Mouse (Mus musculus) liver, embryonic 15.5 days (tissue): Measurements from ENCODE around the gene Slc2a12. TPM values are rescaled to one million over a fixed set of nuclear protein-coding genes. Genes with fewer than 3 reads are reported as not detected.

Experiments used
- ATAC-seq: fragments of 200-750 bp; cut with Nextera tagmentation; 2 replicates; pipeline ENCODE4 v1.8.0; 2017; ENCODE audit warnings: moderate number of reproducible peaks, mild to moderate bottlenecking, moderate library complexity; ENCODE audit not compliant: insufficient read depth
- H3K27ac ChIP-seq: fragments of 300-500 bp; sonication (generic); replicated peaks from 2 replicates; pipeline ENCODE4 v1.5.1; 2015; ENCODE audit warnings: mild to moderate bottlenecking, inconsistent platforms
- H3K27me3 ChIP-seq: fragments of 300-500 bp; sonication (generic); 2 replicates; pipeline ENCODE4 v1.6.1; 2015; ENCODE audit warnings: mild to moderate bottlenecking, inconsistent platforms
- H3K36me3 ChIP-seq: fragments of 300-500 bp; sonication (generic); replicated peaks from 2 replicates; pipeline ENCODE4 v1.6.1; 2015; ENCODE audit warnings: moderate library complexity, mild to moderate bottlenecking, inconsistent platforms
- H3K4me1 ChIP-seq: fragments of 300-500 bp; sonication (generic); replicated peaks from 2 replicates; pipeline ENCODE4 v1.6.1; 2015; ENCODE audit warnings: inconsistent platforms
- H3K4me2 ChIP-seq: fragments of 300-500 bp; sonication (generic); 2 replicates; pipeline ENCODE4 v1.6.1; 2015; ENCODE audit warnings: moderate library complexity, mild to moderate bottlenecking, inconsistent platforms
- H3K4me3 ChIP-seq: fragments of 300-500 bp; sonication (generic); replicated peaks from 2 replicates; pipeline ENCODE4 v1.5.1; 2015; ENCODE audit warnings: mild to moderate bottlenecking, inconsistent platforms
- H3K9ac ChIP-seq: fragments of 300-500 bp; sonication (generic); 2 replicates; pipeline ENCODE4 v1.6.1; 2015; ENCODE audit warnings: moderate library complexity, mild to moderate bottlenecking, inconsistent platforms
- H3K9me3 ChIP-seq: fragments of 300-500 bp; sonication (generic); replicated peaks from 2 replicates; pipeline ENCODE4 v1.6.1; 2016; ENCODE audit warnings: inconsistent platforms
- WGBS: fragments of 180-500 bp; shearing (Covaris S2); methylation state at CpG from one replicate; pipeline ENCODE4 v1.1.7; 2015; ENCODE audit warnings: mixed read lengths; ENCODE audit not compliant: insufficient replicate concordance; 5-methylcytosine and 5-hydroxymethylcytosine counted together
- polyA plus RNA-seq: library from polyadenylated mRNA; unstranded; fragments of >200 nt; fragmentation: Nextera tagmentation; extraction: Ambion mirVana; gene quantifications from 2 replicates; pipeline ENCODE4 v1.2.1, GENCODE M21; 2015

The Slc2a12 gene
- polyA plus RNA-seq, 1 experiment from 2014 or later = 0.05 TPM

DNA sequence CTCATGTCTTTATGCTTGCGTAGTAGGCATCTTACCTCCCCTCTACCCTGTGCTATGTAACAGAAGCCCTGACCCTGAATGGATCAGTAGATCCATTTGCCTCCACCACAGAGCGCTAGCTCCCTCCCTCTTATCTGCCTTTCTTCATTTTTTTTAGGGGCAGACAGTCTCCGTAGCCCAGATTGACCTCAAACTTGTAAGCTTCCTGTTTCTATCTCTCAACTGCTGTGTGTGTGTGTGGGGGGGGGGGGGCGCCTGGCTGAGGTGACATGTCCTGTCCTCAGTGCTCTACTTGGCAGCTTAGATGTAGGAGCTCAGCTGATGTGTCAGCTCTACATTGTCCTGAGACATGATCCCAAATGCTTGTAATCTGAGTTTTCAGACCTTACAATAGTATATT, 13.7 kb upstream of the Slc2a12 start:
- H3K4me3 ChIP-seq = no peak overlapping the region
- ATAC-seq = no peak
- no peak overlapping the region for H3K4me2 ChIP-seq
- no peaks in the 10 kb centered on the region for H3K9me3 ChIP-seq
- H3K27me3 ChIP-seq = no peaks in the 10 kb centered on the region
- H3K4me1 ChIP-seq = no peaks in the 10 kb centered on the region
- no peak overlapping the region for H3K27ac ChIP-seq
- no peaks in the 10 kb centered on the region for H3K36me3 ChIP-seq
- 32% methylated on average over 4 of the region's 4 CpGs for WGBS
- H3K9ac ChIP-seq = no peak overlapping the region

DNA sequence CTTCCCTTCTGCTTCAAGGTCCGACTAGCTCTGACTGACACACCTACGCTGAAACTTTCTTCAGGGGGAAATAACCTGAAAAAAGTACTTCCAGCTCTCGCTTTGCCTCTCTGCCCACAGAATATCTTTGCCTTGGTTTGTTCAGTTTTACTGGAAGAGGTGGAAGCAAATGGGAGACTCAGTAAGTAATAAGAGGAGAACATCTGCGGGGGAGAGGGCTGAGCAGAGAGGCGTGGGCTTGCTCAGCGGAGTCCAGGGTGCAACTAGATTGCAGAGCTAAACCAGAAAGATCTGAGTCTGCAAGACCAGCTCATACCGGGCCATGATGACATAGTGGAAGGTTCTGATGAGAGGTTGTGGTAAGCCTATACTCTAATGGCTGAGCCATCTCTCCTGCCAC, 13.3 kb upstream of the Slc2a12 start:
- H3K4me2 ChIP-seq = no peak overlapping the region
- H3K4me1 ChIP-seq = no peaks in the 10 kb centered on the region
- no peaks in the 10 kb centered on the region for H3K9me3 ChIP-seq
- no peak overlapping the region for H3K9ac ChIP-seq
- H3K27ac ChIP-seq = no peak overlapping the region
- H3K36me3 ChIP-seq = no peaks in the 10 kb centered on the region
- ATAC-seq = no peak
- no peaks in the 10 kb centered on the region for H3K27me3 ChIP-seq
- H3K4me3 ChIP-seq = no peak overlapping the region
- WGBS = 47% methylated on average over 7 of the region's 7 CpGs

DNA sequence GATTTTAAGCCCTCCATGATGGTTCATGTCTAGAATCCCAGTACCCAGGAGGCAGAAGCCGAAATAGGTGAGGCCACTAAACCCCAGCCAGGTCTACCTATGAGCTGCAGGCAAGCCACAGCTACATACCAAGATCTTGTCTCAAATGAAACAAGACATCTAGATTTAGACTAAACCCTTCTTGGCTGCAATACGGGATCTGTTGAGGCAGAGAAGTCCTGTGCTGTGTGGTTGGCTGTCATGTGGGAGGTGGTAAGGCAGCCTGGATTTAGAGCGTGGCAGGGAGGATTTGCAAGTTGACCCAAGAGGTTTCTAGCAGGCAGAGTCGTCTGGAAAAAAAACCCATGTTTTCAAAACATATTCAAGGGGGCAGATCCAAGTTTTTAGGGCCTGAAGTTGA, 12.9 kb upstream of the Slc2a12 start:
- WGBS = 51% methylated on average over 4 of the region's 4 CpGs
- H3K4me2 ChIP-seq = no peak overlapping the region
- no peak overlapping the region for H3K4me3 ChIP-seq
- no peaks in the 10 kb centered on the region for H3K4me1 ChIP-seq
- no peaks in the 10 kb centered on the region for H3K27me3 ChIP-seq
- H3K9me3 ChIP-seq = no peaks in the 10 kb centered on the region
- H3K9ac ChIP-seq = no peak overlapping the region
- H3K36me3 ChIP-seq = no peaks in the 10 kb centered on the region
- no peak for ATAC-seq
- no peak overlapping the region for H3K27ac ChIP-seq

DNA sequence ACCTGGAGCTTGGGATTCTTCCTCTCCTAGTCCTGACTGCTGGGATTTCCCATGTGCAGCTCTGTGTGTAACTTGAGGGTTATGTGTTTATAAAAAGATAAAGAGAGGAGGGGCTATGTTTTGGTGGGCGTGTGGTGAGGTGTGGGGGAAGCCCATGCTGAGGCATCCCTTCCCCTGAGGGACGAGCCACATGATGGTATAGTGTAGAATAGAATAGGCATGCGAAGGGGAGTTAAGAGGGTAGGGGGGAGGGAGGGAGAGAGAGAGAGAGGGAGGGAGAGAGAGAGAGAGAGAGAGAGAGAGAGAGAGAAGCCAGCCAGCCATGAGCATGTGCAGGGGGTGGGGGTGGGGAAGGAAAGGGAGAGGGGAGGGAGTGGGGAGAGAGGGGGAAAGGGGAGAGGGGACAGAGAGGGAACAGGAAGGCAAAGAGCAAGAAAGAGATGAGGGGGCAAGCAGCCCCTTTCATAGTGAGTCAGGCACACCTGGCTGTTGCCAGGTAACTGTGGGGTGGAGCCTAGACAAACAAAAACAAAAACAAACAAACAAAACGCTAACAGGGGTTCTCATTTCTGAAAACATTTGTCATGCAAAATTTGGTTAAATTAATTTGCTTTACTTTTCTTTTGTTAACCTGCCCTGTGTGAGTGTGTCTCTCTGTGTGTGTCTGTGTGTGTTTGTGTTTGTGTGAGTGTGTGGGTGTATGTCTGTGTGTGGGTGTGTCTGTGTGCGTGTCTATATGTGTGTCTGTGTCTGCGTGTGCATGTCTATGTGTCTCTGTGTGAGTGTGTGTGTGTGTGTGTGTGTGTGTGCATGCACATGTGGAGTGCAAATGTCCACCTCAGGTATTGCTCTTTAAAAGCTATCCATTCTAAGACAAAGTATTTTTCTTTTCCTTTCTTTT, 11.2 kb upstream of the Slc2a12 start:
- Histone ChIP-seq H3K4me2 (no peak overlapping the region), H3K4me1 (no peaks in the 10 kb centered on the region), H3K4me3 (no peak overlapping the region), H3K9me3 (no peaks in the 10 kb centered on the region), H3K27me3 (no peaks in the 10 kb centered on the region), H3K9ac (no peak overlapping the region), H3K36me3 (no peaks in the 10 kb centered on the region), H3K27ac (no peak overlapping the region)
- ATAC-seq = no peak
- 40% methylated on average over 6 of the region's 6 CpGs for whole genome bisulfite sequencing

DNA sequence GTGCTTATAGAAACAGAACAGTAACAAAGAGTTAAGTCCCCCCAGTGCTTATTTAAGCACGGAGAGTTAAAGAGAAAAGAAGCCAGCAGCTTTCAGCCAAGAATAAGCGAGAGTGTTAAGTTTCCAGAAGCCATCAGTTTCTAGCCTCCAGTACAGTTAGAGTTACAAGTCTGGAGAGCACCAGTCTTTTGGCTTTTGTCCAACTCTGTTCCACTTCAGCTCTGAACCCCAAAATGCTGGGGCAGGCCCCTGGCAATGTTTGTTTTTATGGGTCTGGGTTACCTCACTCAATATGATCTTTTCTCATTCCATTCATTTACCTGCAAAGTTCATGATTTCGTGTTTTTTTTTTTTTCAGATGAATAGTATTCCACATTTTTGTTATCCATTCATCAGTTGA, 7.6 kb upstream of the Slc2a12 start:
- no peak for ATAC-seq
- Histone ChIP-seq H3K9ac (no peak overlapping the region), H3K36me3 (no peaks in the 10 kb centered on the region), H3K27me3 (no peaks in the 10 kb centered on the region), H3K4me2 (no peak overlapping the region), H3K27ac (no peak overlapping the region), H3K9me3 (no peaks in the 10 kb centered on the region), H3K4me3 (no peak overlapping the region), H3K4me1 (no peaks in the 10 kb centered on the region)
- 51% methylated on average over 3 of the region's 3 CpGs for WGBS

DNA sequence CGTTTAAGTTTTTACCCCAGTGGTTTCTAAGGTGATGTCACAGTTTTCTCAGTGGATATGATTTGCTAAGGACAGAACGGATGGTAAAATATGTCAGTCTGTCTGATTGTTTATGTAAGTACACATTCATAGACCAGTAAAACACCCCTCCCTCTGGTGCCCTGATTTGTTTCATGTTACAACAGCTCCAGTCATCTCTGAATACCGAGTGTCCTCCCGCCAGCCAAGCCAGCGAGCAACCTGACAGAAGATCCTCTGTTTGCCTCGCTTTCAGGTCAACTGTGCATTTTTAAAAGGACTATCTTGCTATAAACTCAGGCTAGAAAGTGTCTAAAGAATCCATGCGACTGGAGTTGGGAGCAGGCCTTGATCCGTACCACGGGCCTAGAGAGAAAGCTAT, 640 bp upstream of the Slc2a12 start:
- no peaks in the 10 kb centered on the region for H3K36me3 ChIP-seq
- no peak overlapping the region for H3K9ac ChIP-seq
- ATAC-seq = no peak
- no peaks in the 10 kb centered on the region for H3K27me3 ChIP-seq
- no peaks in the 10 kb centered on the region for H3K9me3 ChIP-seq
- no peak overlapping the region for H3K4me2 ChIP-seq
- H3K27ac ChIP-seq = no peak overlapping the region
- no peaks in the 10 kb centered on the region for H3K4me1 ChIP-seq
- no peak overlapping the region for H3K4me3 ChIP-seq
- WGBS = 68% methylated on average over 9 of the region's 9 CpGs

DNA sequence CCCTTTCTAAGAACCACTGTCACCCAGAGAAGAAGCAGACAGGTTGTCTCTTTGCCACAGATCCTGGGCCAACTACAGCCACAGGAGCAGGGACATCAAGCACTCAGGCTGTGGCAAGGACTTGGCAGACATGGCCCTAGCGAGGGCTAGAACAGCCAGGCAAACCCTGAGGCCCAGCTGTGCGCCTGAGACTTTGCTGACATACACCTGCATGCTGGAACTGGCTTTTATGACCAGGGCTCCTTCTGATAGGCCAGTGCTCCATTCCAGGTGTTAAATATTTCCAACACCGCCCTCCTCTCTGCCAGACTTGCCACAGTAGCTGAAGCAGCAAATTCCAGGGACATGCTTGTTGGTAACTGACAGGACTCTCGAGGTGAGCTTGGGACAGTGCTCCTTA, 3.9 kb downstream of the Slc2a12 start:
- no peaks in the 10 kb centered on the region for H3K36me3 ChIP-seq
- WGBS = 62% methylated on average over 4 of the region's 4 CpGs
- no peak overlapping the region for H3K4me2 ChIP-seq

DNA sequence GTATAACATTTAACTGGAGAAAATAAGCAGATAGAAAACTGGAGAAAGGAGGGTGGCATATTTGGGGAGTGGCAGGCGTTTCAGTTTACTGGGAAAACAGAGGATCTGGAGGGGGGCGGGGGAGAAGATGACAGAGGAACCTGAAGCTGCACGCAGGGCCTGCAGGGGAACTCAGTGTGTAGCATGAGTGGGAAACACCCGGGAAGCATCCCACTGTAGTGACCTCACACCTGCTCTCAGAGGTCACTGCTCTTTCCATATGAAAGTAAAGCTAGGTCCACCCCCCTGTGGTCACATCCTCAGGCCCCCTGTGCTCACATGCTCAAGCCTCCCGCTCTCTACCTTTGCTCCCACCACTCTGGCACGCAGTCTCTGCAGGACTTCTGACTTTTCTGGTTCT, 9.0 kb downstream of the Slc2a12 start:
- WGBS = 46% methylated on average over 6 of the region's 6 CpGs
- no peak overlapping the region for H3K4me3 ChIP-seq
- H3K4me2 ChIP-seq = no peak overlapping the region
- no peak overlapping the region for H3K27ac ChIP-seq
- no peaks in the 10 kb centered on the region for H3K4me1 ChIP-seq
- ATAC-seq = no peak
- H3K9me3 ChIP-seq = no peaks in the 10 kb centered on the region
- no peaks in the 10 kb centered on the region for H3K36me3 ChIP-seq
- no peak overlapping the region for H3K9ac ChIP-seq
- H3K27me3 ChIP-seq = no peaks in the 10 kb centered on the region

More for the DNA sequence above, 3.9 kb downstream of the Slc2a12 start:
- Histone ChIP-seq H3K4me1 (no peaks in the 10 kb centered on the region), H3K9me3 (no peaks in the 10 kb centered on the region), H3K9ac (no peak overlapping the region), H3K27ac (no peak overlapping the region), H3K4me3 (no peak overlapping the region), H3K27me3 (no peaks in the 10 kb centered on the region)
- no peak for ATAC-seq

DNA sequence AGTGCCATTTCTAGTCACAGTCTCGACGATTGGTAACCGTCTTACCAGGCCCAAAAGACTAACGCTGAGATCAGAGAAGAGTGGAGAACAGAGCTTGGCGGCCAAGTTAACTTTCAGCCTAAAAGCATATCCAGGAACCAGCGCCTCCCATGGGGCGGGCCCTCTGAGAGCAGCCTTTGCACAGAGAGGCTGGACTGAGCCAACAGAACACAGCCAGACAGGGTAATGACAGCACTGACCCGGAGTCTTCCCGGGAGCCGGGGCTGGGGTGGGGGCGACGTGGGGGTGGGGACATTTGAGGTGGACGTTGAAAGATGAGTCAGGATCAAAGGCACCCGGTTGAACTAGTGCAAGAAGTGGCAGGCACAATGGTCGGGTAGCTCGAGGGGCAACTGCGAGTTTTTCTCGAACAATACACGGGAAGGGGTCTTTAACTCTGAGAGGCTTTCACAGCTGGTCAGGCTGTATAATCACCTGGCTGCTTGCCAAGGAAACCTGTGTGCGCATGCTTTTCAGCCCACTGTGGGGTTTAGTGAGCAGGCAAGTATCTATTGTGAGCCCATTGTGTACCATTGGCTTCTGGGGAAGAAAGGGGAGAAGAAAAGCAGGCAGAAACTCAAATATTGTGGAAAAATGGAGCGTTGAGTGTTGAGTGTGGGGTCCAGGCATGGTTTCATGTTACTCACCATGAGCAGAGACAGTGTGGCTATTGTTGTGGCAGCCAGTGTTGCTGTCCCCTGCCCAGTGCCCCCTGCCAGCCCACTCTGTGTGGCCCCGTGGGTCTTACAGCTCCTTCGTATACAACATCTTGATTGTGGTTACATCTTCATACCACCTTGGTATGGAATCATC, 13.9 kb downstream of the Slc2a12 start:
- H3K27ac ChIP-seq = no peak overlapping the region
- WGBS = 61% methylated on average over 23 of the region's 23 CpGs

DNA sequence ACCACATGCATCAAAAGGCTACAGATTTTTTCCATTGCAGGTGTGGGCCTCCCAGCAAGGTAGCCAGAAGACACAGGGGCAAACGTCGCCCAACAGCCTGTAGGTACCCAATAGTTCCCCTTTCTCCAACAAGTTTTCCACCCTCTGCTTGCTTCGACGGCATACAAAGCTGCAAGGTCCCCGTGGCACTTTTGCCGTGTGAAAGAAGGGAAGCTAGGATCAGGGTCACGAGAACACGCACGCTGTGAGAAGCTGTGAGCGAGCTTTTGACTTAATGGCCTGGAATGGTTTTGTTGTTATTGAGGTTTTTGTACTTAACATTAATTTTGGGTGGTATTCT, 14.5 kb downstream of the Slc2a12 start:
- no peak overlapping the region for H3K4me3 ChIP-seq
- H3K4me2 ChIP-seq = no peak overlapping the region
- no peak overlapping the region for H3K27ac ChIP-seq
- H3K9ac ChIP-seq = no peak overlapping the region
- no peaks in the 10 kb centered on the region for H3K9me3 ChIP-seq
- H3K4me1 ChIP-seq = no peaks in the 10 kb centered on the region
- no peaks in the 10 kb centered on the region for H3K36me3 ChIP-seq
- no peak for ATAC-seq
- WGBS = 65% methylated on average over 10 of the region's 10 CpGs
- no peaks in the 10 kb centered on the region for H3K27me3 ChIP-seq

More for the DNA sequence above, 13.9 kb downstream of the Slc2a12 start:
- H3K9ac ChIP-seq = no peak overlapping the region
- no peak overlapping the region for H3K4me3 ChIP-seq
- no peak overlapping the region for H3K4me2 ChIP-seq
- no peaks in the 10 kb centered on the region for H3K4me1 ChIP-seq
- H3K27me3 ChIP-seq = no peaks in the 10 kb centered on the region
- H3K36me3 ChIP-seq = no peaks in the 10 kb centered on the region
- no peaks in the 10 kb centered on the region for H3K9me3 ChIP-seq
- no peak for ATAC-seq

DNA sequence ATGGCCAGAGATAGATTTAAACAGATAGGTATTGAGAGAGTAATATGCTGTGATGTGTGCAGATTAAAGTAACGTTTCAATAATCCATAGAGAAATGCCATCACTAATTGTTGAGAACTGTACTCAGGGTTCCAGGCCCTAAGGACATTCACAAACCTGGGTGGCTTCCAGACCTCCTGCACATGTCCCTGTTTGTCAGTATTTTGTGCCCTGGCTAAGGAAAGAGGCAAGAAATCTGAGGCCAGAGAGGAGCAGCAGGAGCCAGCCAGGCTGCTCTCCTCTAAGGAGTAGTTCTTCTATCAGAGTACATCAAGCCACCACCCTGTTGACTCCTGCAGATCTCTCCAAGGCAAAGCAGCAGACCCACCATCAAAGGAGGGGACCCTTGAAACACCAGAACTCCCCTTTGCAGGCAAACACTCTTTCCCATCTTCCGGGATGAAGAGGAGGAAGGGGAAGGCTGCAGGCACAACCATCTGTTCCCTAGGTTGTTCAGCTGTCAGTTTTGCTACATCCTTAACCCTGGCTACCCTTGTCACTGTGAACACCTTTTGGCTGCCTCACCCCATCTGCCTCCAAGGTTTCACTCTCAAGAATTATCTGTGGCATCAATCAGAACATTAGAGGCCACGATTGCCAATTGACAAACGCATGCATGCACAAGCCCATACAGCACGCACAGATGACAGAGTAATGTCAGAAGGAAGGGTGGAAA, 15.6 kb downstream of the Slc2a12 start:
- Histone ChIP-seq H3K4me2 (no peak overlapping the region), H3K27ac (no peak overlapping the region), H3K4me1 (no peaks in the 10 kb centered on the region), H3K4me3 (no peak overlapping the region), H3K27me3 (no peaks in the 10 kb centered on the region), H3K9me3 (no peaks in the 10 kb centered on the region), H3K36me3 (no peaks in the 10 kb centered on the region), H3K9ac (no peak overlapping the region)
- WGBS = 65% methylated on average over 5 of the region's 5 CpGs
- no peak for ATAC-seq
